Mouse (Mus musculus): ENCODE measurements at regions not wholly inside any gene's neighbourhood (a gene's known extent, or its start where the extent isn't known, plus 50 kb on each side); places are given as distances from the start of the nearest gene placed in this dataset.

- DNase-seq (ENCODE audit: low spot score in 2 of 2), result no peak
Measured at GRCm38 (mm10) chr12:71370091-71370490, 60.4 kb downstream of the Dact1 start.

DNA sequence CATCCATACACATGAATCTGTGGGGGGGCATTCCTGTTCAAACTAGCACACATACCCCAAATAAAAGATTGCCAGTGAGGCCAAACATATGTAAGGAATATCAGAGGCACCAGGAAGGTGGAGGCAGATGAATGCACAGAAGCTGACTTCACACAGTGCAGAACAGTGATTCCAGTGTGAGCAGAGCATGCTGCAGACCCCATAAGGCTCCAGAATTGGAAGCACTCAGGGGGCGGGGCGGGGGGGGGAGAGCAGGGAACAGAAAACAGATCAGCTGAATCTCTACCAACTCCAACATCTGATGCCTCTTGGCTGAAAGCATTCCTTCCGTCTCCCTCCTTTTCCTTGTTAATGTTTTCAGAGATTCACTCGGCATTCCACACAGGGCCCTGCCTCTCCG lies 62.3 kb downstream of the Dact1 start:
- no peak for DNase-seq (ENCODE audit: low spot score in 2 of 2)

DNA sequence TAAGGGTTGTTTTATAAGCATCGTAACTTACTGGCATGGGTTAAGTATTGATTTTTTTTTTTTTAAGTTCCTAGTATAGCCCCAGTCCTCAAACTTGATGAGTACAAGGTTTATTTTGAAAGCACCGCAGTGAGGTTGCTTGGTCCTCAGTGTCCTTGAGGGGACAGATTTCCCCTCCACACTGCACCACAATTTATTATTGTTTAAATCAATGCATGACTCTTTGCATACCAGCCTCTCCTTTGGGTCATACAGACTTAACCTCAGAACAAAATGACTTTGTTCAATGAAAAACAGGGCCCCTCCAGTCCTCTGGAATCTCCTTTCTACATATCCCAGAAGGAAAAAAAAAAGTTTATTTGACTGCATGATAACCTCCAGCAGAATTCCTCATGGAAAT lies 63.9 kb downstream of the Dact1 start:
- DNase-seq (ENCODE audit: low spot score in 2 of 2), result no peak

- DNase-seq (ENCODE audit: low spot score in 2 of 2), result no peak
Measured at GRCm38 (mm10) chr12:71376446-71376845, 66.8 kb downstream of the Dact1 start.

GRCm38 (mm10) chr12:71376966-71377365 lies 67.3 kb downstream of the Dact1 start:
- no peak for DNase-seq (ENCODE audit: low spot score in 2 of 2)

GRCm38 (mm10) chr12:71379626-71380423 lies 70.1 kb downstream of the Dact1 start:
- DNase-seq (ENCODE audit: low spot score in 2 of 2), result no peak

- no peak for DNase-seq (ENCODE audit: low spot score in 2 of 2)
Measured at GRCm38 (mm10) chr12:71380424-71380761, 70.7 kb downstream of the Dact1 start.

DNA sequence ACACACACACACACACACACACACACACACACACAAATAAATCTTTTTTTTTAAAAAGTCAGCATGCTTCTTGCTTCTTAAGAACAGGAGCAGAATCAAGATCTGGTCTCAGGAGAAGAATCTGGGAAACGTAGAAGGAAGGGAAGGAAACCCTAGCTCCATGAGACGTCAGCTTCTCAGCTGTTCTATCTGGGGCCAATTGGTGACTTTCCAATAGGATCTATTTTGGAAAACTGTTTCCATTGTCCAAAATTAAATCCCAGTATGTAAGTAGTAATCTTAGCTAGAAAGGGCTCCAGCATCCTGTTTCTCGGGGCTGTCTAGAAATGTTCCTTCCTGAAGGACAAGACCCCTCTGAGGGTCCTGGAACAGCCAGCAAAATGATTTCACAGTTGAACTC lies 76.6 kb downstream of the Dact1 start:
- no peak for DNase-seq (ENCODE audit: low spot score in 2 of 2)

DNA sequence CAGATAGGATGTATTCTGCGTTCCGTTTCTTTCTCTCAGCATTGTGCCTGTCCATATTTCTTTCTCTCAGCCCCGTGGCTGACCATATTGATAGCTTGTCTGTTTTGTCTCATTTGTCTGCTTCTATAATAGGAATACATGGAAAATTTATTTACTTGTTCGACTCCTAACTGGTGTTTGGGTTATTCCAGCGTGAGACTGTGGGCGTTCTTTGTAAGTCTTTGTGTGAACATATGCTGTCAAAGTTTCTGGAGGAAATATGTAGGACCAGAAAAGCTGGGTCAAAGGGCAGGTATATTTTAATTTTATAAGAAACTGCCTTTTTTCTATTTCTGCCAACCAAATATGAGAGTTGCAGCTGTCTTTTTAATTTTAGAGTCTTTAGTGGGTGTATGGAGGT lies 81.8 kb downstream of the Dact1 start:
- DNase-seq (ENCODE audit: low spot score in 2 of 2), result no peak

GRCm38 (mm10) chr12:71393752-71394151 lies 84.1 kb downstream of the Dact1 start:
- DNase-seq (ENCODE audit: low spot score in 2 of 2), result no peak

DNA sequence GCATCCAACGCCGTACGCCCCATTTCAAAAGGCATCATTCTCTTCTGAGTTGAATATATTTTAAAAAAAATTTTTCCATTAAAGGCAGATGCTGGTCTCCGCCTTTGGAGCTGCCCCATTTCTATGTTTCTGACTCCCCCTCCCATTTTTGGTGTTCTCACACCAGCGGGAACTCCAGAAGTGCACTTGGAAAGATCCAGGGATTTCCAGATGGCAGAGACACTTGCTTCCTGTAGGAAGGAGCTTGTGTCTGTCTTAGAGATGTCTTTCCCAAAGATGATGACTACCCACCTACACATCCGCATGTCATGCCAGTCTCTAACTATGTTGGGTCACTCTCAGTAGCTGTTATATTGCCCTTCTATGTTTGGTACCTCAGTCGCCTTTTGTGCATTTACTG lies 87.8 kb downstream of the Dact1 start:
- no peak for DNase-seq (ENCODE audit: low spot score in 2 of 2)

DNA sequence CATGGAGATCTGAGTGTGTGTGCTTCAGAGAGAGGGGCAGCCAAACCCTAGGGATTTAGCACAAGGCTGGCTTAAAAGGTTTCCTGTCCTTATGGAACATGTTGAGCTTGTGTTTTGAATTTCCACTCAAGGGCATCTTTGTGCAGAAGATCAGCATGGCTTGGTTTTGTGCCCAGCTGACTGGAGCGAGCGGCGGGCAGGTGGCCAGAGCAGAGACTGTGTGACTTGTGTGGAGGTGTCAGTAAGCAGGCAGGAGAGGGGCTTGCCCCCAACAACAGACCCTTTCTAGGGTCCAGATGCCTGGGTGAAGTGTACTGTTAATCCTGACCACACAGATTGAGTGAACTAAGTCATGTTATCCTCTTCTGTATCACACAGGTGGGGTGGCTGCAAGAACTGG lies 89.0 kb downstream of the Dact1 start:
- DNase-seq (ENCODE audit: low spot score in 2 of 2), result peak in 1 of 2 experiments; percentile 18

- DNase-seq (ENCODE audit: low spot score in 2 of 2), result no peak
Measured at GRCm38 (mm10) chr12:71400201-71400600, 90.5 kb downstream of the Dact1 start.

GRCm38 (mm10) chr12:71401621-71402416 lies 92.1 kb downstream of the Dact1 start:
- DNase-seq (ENCODE audit: low spot score in 2 of 2), result no peak

GRCm38 (mm10) chr12:71407294-71407693 lies 97.6 kb downstream of the Dact1 start:
- DNase-seq (ENCODE audit: low spot score in 2 of 2), result no peak

DNA sequence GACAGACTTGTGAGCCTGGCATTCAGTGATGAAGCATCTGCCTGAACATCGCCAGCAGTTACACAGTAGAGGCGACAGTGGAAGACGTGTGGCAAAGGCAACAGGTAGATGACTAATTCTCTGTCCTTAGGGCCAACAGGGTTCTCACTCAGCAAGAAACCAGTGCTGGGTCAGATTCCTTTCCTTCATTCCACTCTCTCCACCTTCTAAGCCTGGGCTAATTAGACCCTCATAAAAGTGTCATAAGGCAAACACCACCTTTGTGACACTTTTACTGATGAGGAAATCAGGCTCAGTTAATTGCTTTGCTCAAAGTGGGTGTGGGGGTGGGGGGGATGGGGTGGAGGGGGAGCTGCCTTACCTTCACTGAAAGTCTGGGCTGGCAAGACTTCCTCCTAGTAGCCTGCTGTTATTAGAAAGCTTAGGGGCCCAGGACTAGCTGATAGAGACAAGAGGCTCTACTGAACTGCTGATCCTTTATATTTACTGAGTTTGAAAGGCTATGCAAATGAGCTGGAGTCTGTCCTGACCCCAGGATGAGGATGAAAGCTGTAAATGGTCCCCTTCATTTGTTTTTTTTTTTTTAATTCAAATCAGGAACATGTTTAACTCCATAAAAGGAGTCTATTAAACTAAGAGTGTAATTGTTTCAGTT lies 98.8 kb downstream of the Dact1 start:
- no peak for DNase-seq (ENCODE audit: low spot score in 2 of 2)

DNA sequence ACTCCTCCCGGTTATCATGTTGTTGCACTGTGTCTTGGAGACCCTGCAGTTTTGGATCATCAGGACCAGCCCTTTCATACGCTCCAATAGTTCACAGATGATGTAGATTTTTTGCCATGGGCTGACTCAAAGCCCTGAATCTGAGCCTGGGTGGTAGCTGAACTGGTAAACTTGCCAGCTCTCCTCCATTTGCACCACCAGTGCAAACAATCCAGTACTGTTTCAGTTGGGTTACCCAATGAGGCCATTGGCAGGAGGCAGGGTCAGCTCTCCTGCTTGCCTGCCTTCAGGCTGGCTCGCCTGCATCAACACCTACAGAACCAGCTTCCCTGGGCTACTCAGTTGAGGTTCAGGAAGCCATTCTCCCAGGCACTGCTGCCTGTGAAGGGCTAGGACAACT lies 102.6 kb downstream of the Dact1 start:
- no peak for DNase-seq (ENCODE audit: low spot score in 2 of 2)

DNA sequence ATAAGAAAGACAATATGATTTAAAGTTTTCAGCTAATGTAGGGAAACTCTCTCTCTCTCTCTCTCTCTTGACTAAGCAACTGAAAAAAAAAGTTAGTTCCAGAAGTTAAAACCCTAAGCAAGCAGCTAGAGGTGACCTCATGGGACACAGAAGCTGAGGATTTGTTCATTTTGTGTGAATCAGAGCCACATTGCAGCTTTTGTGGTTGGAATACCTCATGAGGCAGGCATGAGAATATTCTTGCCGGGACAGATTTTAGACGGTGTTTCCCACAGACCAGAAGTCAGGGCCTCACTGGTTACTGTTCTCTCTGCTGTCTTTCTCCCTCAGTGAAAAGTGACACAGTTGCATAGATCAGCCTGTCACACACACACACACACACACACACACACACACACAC lies 107.3 kb downstream of the Dact1 start:
- no peak for DNase-seq (ENCODE audit: low spot score in 2 of 2)

DNA sequence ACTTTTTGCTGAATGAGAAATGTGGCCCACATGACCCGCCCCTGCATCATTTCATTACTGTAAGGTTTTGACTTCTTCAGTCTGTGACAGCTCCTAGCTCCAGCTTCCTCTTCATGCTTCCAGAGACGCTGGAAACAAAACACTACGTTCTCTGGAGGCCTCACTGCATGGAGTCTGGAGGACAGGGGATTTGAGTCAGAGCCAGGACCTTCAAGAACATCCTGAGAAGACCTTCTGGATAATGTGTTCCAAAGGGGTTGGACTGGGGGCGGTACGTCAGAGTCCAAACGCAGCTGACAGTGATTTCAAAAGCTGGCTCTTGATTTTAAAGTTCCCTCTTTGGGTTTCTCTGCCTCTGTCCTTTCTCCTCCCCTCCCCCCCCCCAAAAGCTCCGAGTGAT lies 108.5 kb downstream of the Dact1 start:
- no peak for DNase-seq (ENCODE audit: low spot score in 2 of 2)

DNA sequence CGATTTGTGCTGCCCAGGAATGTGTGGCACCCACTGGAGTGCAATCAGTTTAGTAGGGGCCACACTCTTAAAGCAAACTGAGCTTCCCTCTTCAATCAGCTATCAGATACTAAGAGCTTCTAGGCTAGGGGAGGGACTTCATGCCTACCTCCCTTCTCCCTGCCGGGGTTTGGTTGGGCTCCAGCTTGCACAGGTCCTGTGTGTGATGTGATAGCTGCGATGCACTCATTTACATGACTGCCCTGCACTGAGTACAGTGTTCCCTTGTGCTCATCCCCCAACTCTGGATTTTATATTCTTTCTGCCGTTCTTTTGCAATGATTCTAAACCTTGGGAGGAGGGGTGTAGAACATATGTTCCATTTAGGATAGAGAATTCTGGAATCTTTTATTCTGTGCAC lies 109.5 kb downstream of the Dact1 start:
- DNase-seq (ENCODE audit: low spot score in 2 of 2), result no peak

GRCm38 (mm10) chr12:71426023-71426719 lies 116.5 kb downstream of the Dact1 start:
- no peak for DNase-seq (ENCODE audit: low spot score in 2 of 2)

GRCm38 (mm10) chr12:71427974-71428373 lies 118.3 kb downstream of the Dact1 start:
- no peak for DNase-seq (ENCODE audit: low spot score in 2 of 2)

Data from frontal cortex, postnatal 10 days (tissue).